ENCODE assay signal across 9 mouse cellular contexts in the genomic region with DNA sequence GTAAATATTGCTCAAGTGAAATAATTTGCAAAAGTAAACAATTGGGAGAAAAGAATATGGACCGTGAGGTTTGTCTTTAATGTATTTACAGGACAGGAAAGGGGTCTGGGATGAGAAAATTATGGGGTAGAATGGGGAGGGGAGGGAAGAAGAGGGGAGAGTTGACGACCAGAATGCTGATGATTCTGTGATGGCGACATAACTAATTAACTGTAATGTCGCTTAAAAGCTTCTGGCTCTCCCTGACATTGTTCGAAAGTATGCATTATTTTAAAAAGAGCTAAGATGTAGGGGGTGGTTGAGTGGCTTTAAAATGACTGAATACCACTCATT.
DNase-seq lines count a peak whose midpoint lies in the region; ATAC-seq and TF ChIP-seq lines count a peak whose summit lies in the region.
"Had no signal": no experiment of that assay in that cellular context is flagged by ENCODE, and none has a peak within 500 bp of the region (broad histone marks: within the 10 kb centered on the region; RNA-seq: fewer than 3 reads in every experiment).

No protein-coding gene starts in this region.

- H3K4me2 ChIP-seq in heart, postnatal 0 days (ENCODE audit: low read depth, low read length): peak overlapping the region; percentile 68
- H3K4me2 ChIP-seq in embryonic facial prominence, embryonic 14.5 days (ENCODE audit: low read depth, low read length): peak overlapping the region; percentile 74
- peak overlapping the region; percentile 59 for H3K4me2 ChIP-seq in hindbrain, embryonic 14.5 days (replicated peaks)
- H3K4me2 ChIP-seq in midbrain, embryonic 16.5 days (ENCODE audit: low read length): peak overlapping the region; percentile 70

- no peaks in the 10 kb centered on the region for H3K9me3 ChIP-seq in heart, postnatal 0 days (replicated peaks; ENCODE audit: control insufficient read depth, low read length)
- 0 out of 2 replicates have a peak, but pooled peaks cover under 1% of the 10 kb centered on the region for H3K9me3 ChIP-seq in embryonic facial prominence, embryonic 14.5 days (ENCODE audit: control insufficient read depth, low read length)
- H3K9me3 ChIP-seq in hindbrain, embryonic 14.5 days (ENCODE audit: control insufficient read depth, low read length): no peaks in the 10 kb centered on the region
- no peaks in the 10 kb centered on the region for H3K9me3 ChIP-seq in midbrain, embryonic 16.5 days (replicated peaks; ENCODE audit: control insufficient read depth, low read length, poor library complexity, severe bottlenecking)

- H3K4me3 ChIP-seq in heart, postnatal 0 days (ENCODE audit: low read depth, low read length): peak overlapping the region; percentile 41
- H3K4me3 ChIP-seq in embryonic facial prominence, embryonic 14.5 days (ENCODE audit: low read depth, low read length): peak overlapping the region; percentile 40
- H3K4me3 ChIP-seq in hindbrain, embryonic 14.5 days (replicated peaks; ENCODE audit: low read length): peak overlapping the region; percentile 33
- H3K4me3 ChIP-seq in midbrain, embryonic 16.5 days (ENCODE audit: low read depth, low read length): peak overlapping the region; percentile 45
- H3K4me3 ChIP-seq: megakaryocyte, embryonic 14.5 days had no signal

- H3K9ac ChIP-seq in heart, postnatal 0 days (replicated peaks; ENCODE audit: low read depth, low read length): peak overlapping the region; percentile 44; the same call in 1 of the 2 replicates
- peak overlapping the region; percentile 61 for H3K9ac ChIP-seq in embryonic facial prominence, embryonic 14.5 days (ENCODE audit: low read depth, low read length)
- peak overlapping the region; percentile 65 for H3K9ac ChIP-seq in hindbrain, embryonic 14.5 days
- H3K9ac ChIP-seq in midbrain, embryonic 16.5 days (ENCODE audit: low read depth, low read length): peak overlapping the region; percentile 77

- no peak for DNase-seq in heart, postnatal 0 days (ENCODE audit: low spot score)
- no peak for DNase-seq in heart, postnatal 14 days
- no peak for DNase-seq in embryonic facial prominence, embryonic 14.5 days (ENCODE audit: low spot score)
- no peak for DNase-seq in hindbrain, embryonic 14.5 days (ENCODE audit: low spot score)
- no peak for DNase-seq in cerebellum, adult 11 months
- no peak for DNase-seq in layer of hippocampus, adult 11-12 months (ENCODE audit: low spot score)
- no peak for DNase-seq in adrenal gland, adult 18-20 months (ENCODE audit: low spot score in 2 of 2)

- no peak overlapping the region for H3K27ac ChIP-seq in heart, postnatal 0 days (ENCODE audit: low read depth)
- H3K27ac ChIP-seq in embryonic facial prominence, embryonic 14.5 days (replicated peaks; ENCODE audit: low read depth, low read length): peak overlapping the region; percentile 74
- H3K27ac ChIP-seq in hindbrain, embryonic 14.5 days: peak overlapping the region; percentile 96
- peak overlapping the region; percentile 97 for H3K27ac ChIP-seq in midbrain, embryonic 16.5 days (ENCODE audit: low read length)

- 19% methylated on average over 5 of the region's 5 CpGs for whole genome bisulfite sequencing in heart, postnatal 0 days
- WGBS in embryonic facial prominence, embryonic 14.5 days: 6% methylated on average over 5 of the region's 5 CpGs
- 2% methylated on average over 5 of the region's 5 CpGs for WGBS in hindbrain, embryonic 14.5 days
- WGBS in midbrain, embryonic 16.5 days: 1% methylated on average over 5 of the region's 5 CpGs

- H3K4me1 ChIP-seq in heart, postnatal 0 days (ENCODE audit: control insufficient read depth, insufficient read depth): no peaks in the 10 kb centered on the region
- peaks cover 12% of the 10 kb centered on the region for H3K4me1 ChIP-seq in embryonic facial prominence, embryonic 14.5 days (ENCODE audit: control insufficient read depth, insufficient read depth, low read length)
- H3K4me1 ChIP-seq in hindbrain, embryonic 14.5 days (replicated peaks; ENCODE audit: control insufficient read depth, insufficient read depth, low read length): peaks cover 17% of the 10 kb centered on the region
- H3K4me1 ChIP-seq in midbrain, embryonic 16.5 days (ENCODE audit: control insufficient read depth, insufficient read depth, low read length): peaks cover 17% of the 10 kb centered on the region
- H3K4me1 ChIP-seq: megakaryocyte, embryonic 14.5 days had no signal

- no peak for TF ChIP-seq EP300 in heart, postnatal 0 days (IDR thresholded peaks at IDR 0.05; ENCODE audit: low read depth)

- intact Hi-C loops in heart, postnatal 14 days (cut with DNase I): loop anchor here (10.0 kb wide), 1 partner anchor 701 kb away; a partner anchor contains a TSS

- TF ChIP-seq CTCF in heart, postnatal 0 days (IDR thresholded peaks at IDR 0.05; ENCODE audit: low read depth): no peak

- H3K27me3 ChIP-seq in heart, postnatal 0 days (ENCODE audit: control insufficient read depth, insufficient read depth, low read length): no peaks in the 10 kb centered on the region
- no peaks in the 10 kb centered on the region for H3K27me3 ChIP-seq in embryonic facial prominence, embryonic 14.5 days (replicated peaks; ENCODE audit: control insufficient read depth, insufficient read depth, low read length)
- H3K27me3 ChIP-seq in hindbrain, embryonic 14.5 days (ENCODE audit: control insufficient read depth, insufficient read depth, low read length): no peaks in the 10 kb centered on the region
- H3K27me3 ChIP-seq in midbrain, embryonic 16.5 days (ENCODE audit: control insufficient read depth, insufficient read depth, low read depth, low read length): no peaks in the 10 kb centered on the region
- H3K27me3 ChIP-seq: megakaryocyte, embryonic 14.5 days had no signal

- no peaks in the 10 kb centered on the region for H3K36me3 ChIP-seq in heart, postnatal 0 days (replicated peaks; ENCODE audit: control insufficient read depth, insufficient read depth, low read length)
- no peaks in the 10 kb centered on the region for H3K36me3 ChIP-seq in embryonic facial prominence, embryonic 14.5 days (ENCODE audit: control insufficient read depth, insufficient read depth, low read length)
- H3K36me3 ChIP-seq in hindbrain, embryonic 14.5 days (replicated peaks; ENCODE audit: control insufficient read depth, insufficient read depth): no peaks in the 10 kb centered on the region
- H3K36me3 ChIP-seq in midbrain, embryonic 16.5 days (ENCODE audit: control insufficient read depth, insufficient read depth, low read length): no peaks in the 10 kb centered on the region

- ATAC-seq in heart, postnatal 0 days (ENCODE audit: insufficient read depth, low read depth): no peak
- no peak for ATAC-seq in embryonic facial prominence, embryonic 14.5 days (ENCODE audit: low read depth)
- ATAC-seq in hindbrain, embryonic 14.5 days (ENCODE audit: low FRiP score): peak; percentile 44
- peak; percentile 47 for ATAC-seq in midbrain, embryonic 16.5 days

Comparison
In these comparisons a context has a peak if more than half of its experiments do, and no peak if none do; other contexts are left out.
1. ATAC-seq: peak in hindbrain, embryonic 14.5 days (single experiment) and midbrain, embryonic 16.5 days (single experiment); none in heart, postnatal 0 days (single experiment) and embryonic facial prominence, embryonic 14.5 days (single experiment).
2. Peak in every context shown above with its lines, with median percentiles within 50 percentile points of each other: H3K4me2 ChIP-seq, H3K4me3 ChIP-seq and H3K9ac ChIP-seq.